Mouse (Mus musculus): Measurements from ENCODE around the gene Mcfd2. TPM values are rescaled to one million over a fixed set of nuclear protein-coding genes. Genes with fewer than 3 reads are reported as not detected.

Gene Mcfd2
- polyA plus RNA-seq, 1 experiment from 2014 or later: 65.6 TPM

- no peaks in the 10 kb centered on the region for H3K27me3 ChIP-seq (ENCODE audit: control insufficient read depth, insufficient read depth, low read length)
Observed at GRCm38 (mm10) chr17:87235019-87235418, 30.7 kb downstream of the Mcfd2 start.

DNA sequence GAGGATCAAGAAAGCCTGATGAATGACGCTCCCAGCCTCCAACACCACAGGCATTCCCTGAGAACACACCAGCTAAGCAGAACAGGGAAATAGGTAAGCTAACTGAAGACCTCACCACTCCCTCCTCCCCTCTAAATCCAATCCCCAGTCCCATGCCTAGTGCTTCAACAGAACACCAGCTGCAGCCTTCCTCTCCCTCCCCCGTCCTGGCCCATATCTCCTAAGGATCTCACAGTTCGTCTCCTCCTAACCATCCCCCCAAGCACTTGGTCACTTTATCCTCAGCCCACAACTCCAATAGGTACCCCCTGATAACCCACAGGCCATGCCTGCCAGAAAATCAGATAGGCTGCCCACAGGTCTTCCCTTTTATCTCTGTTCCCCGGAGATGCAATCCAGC is 37.9 kb downstream of the Mcfd2 start:
- no peak for DNase-seq (ENCODE audit: low spot score)
- no peak overlapping the region for H3K4me3 ChIP-seq (ENCODE audit: low read depth, low read length)
- H3K27me3 ChIP-seq (ENCODE audit: control insufficient read depth, insufficient read depth, low read length): no peaks in the 10 kb centered on the region
- no peaks in the 10 kb centered on the region for H3K4me1 ChIP-seq (replicated peaks; ENCODE audit: control insufficient read depth, insufficient read depth, low read length)
- H3K27ac ChIP-seq (ENCODE audit: low read depth, low read length): no peak overlapping the region
- 85% methylated on average over 4 of the region's 4 CpGs for WGBS
- no peak overlapping the region for H3K9ac ChIP-seq (ENCODE audit: low read length)
- H3K36me3 ChIP-seq (ENCODE audit: control insufficient read depth, insufficient read depth, low read length): no peaks in the 10 kb centered on the region
- no peak for ATAC-seq (replicated peaks; ENCODE audit: low FRiP score)
- H3K4me2 ChIP-seq (ENCODE audit: low read depth, low read length, severe bottlenecking): no peak overlapping the region
- H3K9me3 ChIP-seq (ENCODE audit: control insufficient read depth, low read length): no peaks in the 10 kb centered on the region

More at GRCm38 (mm10) chr17:87235019-87235418, 30.7 kb downstream of the Mcfd2 start:
- Histone ChIP-seq H3K4me2 (ENCODE audit: low read depth, low read length, severe bottlenecking) (no peak overlapping the region), H3K4me1 (replicated peaks; ENCODE audit: control insufficient read depth, insufficient read depth, low read length) (no peaks in the 10 kb centered on the region; the same call in 1 of the 2 replicates), H3K4me3 (ENCODE audit: low read depth, low read length) (no peak overlapping the region), H3K36me3 (ENCODE audit: control insufficient read depth, insufficient read depth, low read length) (no peaks in the 10 kb centered on the region), H3K9me3 (ENCODE audit: control insufficient read depth, low read length) (no peaks in the 10 kb centered on the region), H3K27ac (ENCODE audit: low read depth, low read length) (no peak overlapping the region), H3K9ac (ENCODE audit: low read length) (no peak overlapping the region)
- DNase-seq (ENCODE audit: low spot score) (no peak), ATAC-seq (replicated peaks; ENCODE audit: low FRiP score) (no peak)
- 90% methylated on average over 6 of the region's 6 CpGs for WGBS

- H3K27ac ChIP-seq (ENCODE audit: low read depth, low read length): no peak overlapping the region
- no peak overlapping the region for H3K4me3 ChIP-seq (ENCODE audit: low read depth, low read length)
- H3K36me3 ChIP-seq (ENCODE audit: control insufficient read depth, insufficient read depth, low read length): no peaks in the 10 kb centered on the region
- no peaks in the 10 kb centered on the region for H3K27me3 ChIP-seq (ENCODE audit: control insufficient read depth, insufficient read depth, low read length)
- WGBS: 72% methylated on average over 10 of the region's 10 CpGs
- no peak overlapping the region for H3K9ac ChIP-seq (ENCODE audit: low read length)
- no peaks in the 10 kb centered on the region for H3K9me3 ChIP-seq (ENCODE audit: control insufficient read depth, low read length)
- no peak for ATAC-seq (replicated peaks; ENCODE audit: low FRiP score)
- no peak overlapping the region for H3K4me2 ChIP-seq (ENCODE audit: low read depth, low read length, severe bottlenecking)
- no peaks in the 10 kb centered on the region for H3K4me1 ChIP-seq (replicated peaks; ENCODE audit: control insufficient read depth, insufficient read depth, low read length)
- no peak for DNase-seq (ENCODE audit: low spot score)
Observed at GRCm38 (mm10) chr17:87226079-87226640, 39.6 kb downstream of the Mcfd2 start.

DNA sequence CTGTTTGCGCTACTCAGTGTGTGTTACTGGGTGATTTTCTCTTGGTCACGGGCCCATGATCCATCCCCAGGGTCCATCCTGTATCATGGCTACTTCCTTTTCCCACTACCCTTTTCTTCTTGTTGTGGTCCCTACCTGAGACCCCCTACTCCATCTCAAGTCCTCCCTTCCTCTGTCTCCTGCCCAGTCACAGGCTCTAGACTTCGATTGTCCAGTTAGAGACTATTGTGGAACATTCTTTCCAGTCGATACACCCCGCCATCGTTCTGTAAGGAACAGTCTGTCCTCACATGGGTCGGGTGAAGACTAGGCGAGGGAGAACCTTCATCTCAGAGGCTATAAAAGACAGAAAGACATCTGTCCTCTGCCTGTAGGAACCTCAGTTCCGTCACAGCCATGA is 40.4 kb downstream of the Mcfd2 start:
- no peak overlapping the region for H3K4me2 ChIP-seq (ENCODE audit: low read depth, low read length, severe bottlenecking)
- no peak overlapping the region for H3K4me3 ChIP-seq (ENCODE audit: low read depth, low read length)
- no peaks in the 10 kb centered on the region for H3K9me3 ChIP-seq (ENCODE audit: control insufficient read depth, low read length)
- no peak overlapping the region for H3K27ac ChIP-seq (ENCODE audit: low read depth, low read length)
- H3K4me1 ChIP-seq (replicated peaks; ENCODE audit: control insufficient read depth, insufficient read depth, low read length): no peaks in the 10 kb centered on the region
- H3K9ac ChIP-seq (ENCODE audit: low read length): no peak overlapping the region
- no peak for ATAC-seq (replicated peaks; ENCODE audit: low FRiP score)
- DNase-seq (ENCODE audit: low spot score): no peak
- H3K27me3 ChIP-seq (ENCODE audit: control insufficient read depth, insufficient read depth, low read length): no peaks in the 10 kb centered on the region
- no peaks in the 10 kb centered on the region for H3K36me3 ChIP-seq (ENCODE audit: control insufficient read depth, insufficient read depth, low read length)
- whole genome bisulfite sequencing: 91% methylated on average over 9 of the region's 9 CpGs

DNA sequence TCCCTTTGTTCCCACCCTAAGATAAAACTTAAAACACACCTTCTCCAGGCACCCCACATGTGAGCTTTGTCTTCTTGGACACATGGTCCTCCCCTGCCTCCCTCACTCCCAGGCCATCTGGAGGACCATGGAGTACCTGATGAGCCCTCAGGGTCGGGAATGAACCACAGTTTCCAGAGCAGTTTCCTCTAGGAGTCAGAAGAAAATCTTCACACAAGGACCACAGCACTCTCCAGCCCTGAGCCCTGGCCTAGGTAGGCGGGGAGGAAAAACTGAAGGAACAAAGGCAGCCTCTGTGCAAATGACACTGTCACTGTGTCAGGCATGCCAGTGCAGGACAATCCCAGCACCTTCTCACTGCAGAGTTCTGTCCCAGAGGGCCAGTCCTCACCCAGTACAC is 41.3 kb downstream of the Mcfd2 start:
- Histone ChIP-seq H3K4me3 (ENCODE audit: low read depth, low read length) (no peak overlapping the region), H3K36me3 (ENCODE audit: control insufficient read depth, insufficient read depth, low read length) (no peaks in the 10 kb centered on the region), H3K4me1 (replicated peaks; ENCODE audit: control insufficient read depth, insufficient read depth, low read length) (no peaks in the 10 kb centered on the region), H3K27me3 (ENCODE audit: control insufficient read depth, insufficient read depth, low read length) (no peaks in the 10 kb centered on the region), H3K9ac (ENCODE audit: low read length) (no peak overlapping the region), H3K27ac (ENCODE audit: low read depth, low read length) (no peak overlapping the region), H3K9me3 (ENCODE audit: control insufficient read depth, low read length) (no peaks in the 10 kb centered on the region), H3K4me2 (ENCODE audit: low read depth, low read length, severe bottlenecking) (no peak overlapping the region)
- no peak for ATAC-seq (replicated peaks; ENCODE audit: low FRiP score)
- no peak for DNase-seq (ENCODE audit: low spot score)
- WGBS: 42% methylated on average over 2 of the region's 2 CpGs

DNA sequence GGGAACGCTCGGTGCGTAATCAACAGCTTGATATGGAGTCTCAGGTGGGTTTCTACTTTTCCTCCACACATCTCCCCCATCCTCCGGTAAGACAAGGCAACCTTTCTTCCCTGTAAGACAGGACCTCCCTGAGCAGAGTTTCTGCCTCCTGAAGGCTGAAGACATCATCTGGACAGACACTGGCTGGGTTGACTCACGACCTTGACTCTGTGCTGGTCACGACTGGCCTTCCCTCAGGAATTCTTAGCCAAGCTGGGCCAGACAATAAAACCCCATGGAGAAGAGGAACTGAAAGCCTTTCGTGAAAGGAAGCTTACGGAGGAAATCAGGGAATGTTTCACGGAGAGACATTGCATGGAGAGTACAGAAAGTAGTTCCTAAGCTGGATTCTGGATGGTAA is 46.3 kb downstream of the Mcfd2 start:
- DNase-seq (ENCODE audit: low spot score): no peak
- Histone ChIP-seq H3K4me2 (ENCODE audit: low read depth, low read length, severe bottlenecking) (no peak overlapping the region), H3K36me3 (ENCODE audit: control insufficient read depth, insufficient read depth, low read length) (no peaks in the 10 kb centered on the region), H3K27ac (ENCODE audit: low read depth, low read length) (no peak overlapping the region), H3K4me1 (replicated peaks; ENCODE audit: control insufficient read depth, insufficient read depth, low read length) (no peaks in the 10 kb centered on the region), H3K9ac (ENCODE audit: low read length) (no peak overlapping the region), H3K27me3 (ENCODE audit: control insufficient read depth, insufficient read depth, low read length) (no peaks in the 10 kb centered on the region), H3K4me3 (ENCODE audit: low read depth, low read length) (no peak overlapping the region), H3K9me3 (ENCODE audit: control insufficient read depth, low read length) (no peaks in the 10 kb centered on the region)
- WGBS: 83% methylated on average over 9 of the region's 9 CpGs
- ATAC-seq (replicated peaks; ENCODE audit: low FRiP score): no peak

DNA sequence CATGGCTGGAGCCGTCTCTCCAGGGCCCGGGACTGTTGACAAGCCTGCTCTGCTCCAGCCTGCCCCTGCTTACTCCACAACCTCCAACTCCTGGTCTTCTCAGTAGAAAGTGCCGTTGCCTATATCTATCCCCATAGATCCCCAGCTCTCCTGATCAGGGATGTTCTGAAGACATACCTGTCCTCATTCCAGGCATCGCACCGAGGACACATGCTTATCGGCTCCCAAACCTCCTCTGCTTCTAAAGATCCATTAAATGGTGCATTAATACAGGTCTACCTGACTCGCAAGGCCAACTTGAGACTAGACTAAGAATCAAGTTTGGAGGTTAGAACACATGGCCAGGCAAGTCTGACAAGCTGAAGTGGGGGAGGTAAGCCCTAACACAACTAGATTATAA is 51.2 kb downstream of the Mcfd2 start:
- no peak overlapping the region for H3K4me2 ChIP-seq (ENCODE audit: low read depth, low read length, severe bottlenecking)
- ATAC-seq (replicated peaks; ENCODE audit: low FRiP score): no peak
- H3K9me3 ChIP-seq (ENCODE audit: control insufficient read depth, low read length): no peaks in the 10 kb centered on the region
- no peaks in the 10 kb centered on the region for H3K27me3 ChIP-seq (ENCODE audit: control insufficient read depth, insufficient read depth, low read length)
- no peaks in the 10 kb centered on the region for H3K4me1 ChIP-seq (replicated peaks; ENCODE audit: control insufficient read depth, insufficient read depth, low read length)
- WGBS: 94% methylated on average over 7 of the region's 7 CpGs
- no peaks in the 10 kb centered on the region for H3K36me3 ChIP-seq (ENCODE audit: control insufficient read depth, insufficient read depth, low read length)
- H3K9ac ChIP-seq (ENCODE audit: low read length): no peak overlapping the region
- no peak overlapping the region for H3K27ac ChIP-seq (ENCODE audit: low read depth, low read length)
- no peak overlapping the region for H3K4me3 ChIP-seq (ENCODE audit: low read depth, low read length)
- DNase-seq (ENCODE audit: low spot score): no peak

GRCm38 (mm10) chr17:87210525-87210924 is 55.2 kb downstream of the Mcfd2 start:
- no peak for DNase-seq (ENCODE audit: low spot score)
- 84% methylated on average over 2 of the region's 2 CpGs for WGBS
- H3K9ac ChIP-seq (ENCODE audit: low read length): no peak overlapping the region
- no peak overlapping the region for H3K27ac ChIP-seq (ENCODE audit: low read depth, low read length)
- H3K27me3 ChIP-seq (ENCODE audit: control insufficient read depth, insufficient read depth, low read length): no peaks in the 10 kb centered on the region
- no peak overlapping the region for H3K4me2 ChIP-seq (ENCODE audit: low read depth, low read length, severe bottlenecking)
- no peak overlapping the region for H3K4me3 ChIP-seq (ENCODE audit: low read depth, low read length)
- no peak for ATAC-seq (replicated peaks; ENCODE audit: low FRiP score)
- H3K36me3 ChIP-seq (ENCODE audit: control insufficient read depth, insufficient read depth, low read length): no peaks in the 10 kb centered on the region
- H3K9me3 ChIP-seq (ENCODE audit: control insufficient read depth, low read length): no peaks in the 10 kb centered on the region
- no peaks in the 10 kb centered on the region for H3K4me1 ChIP-seq (replicated peaks; ENCODE audit: control insufficient read depth, insufficient read depth, low read length)

- no peak for DNase-seq (ENCODE audit: low spot score)
- ATAC-seq (replicated peaks; ENCODE audit: low FRiP score): no peak
- Histone ChIP-seq H3K4me3 (ENCODE audit: low read depth, low read length) (no peak overlapping the region), H3K27me3 (ENCODE audit: control insufficient read depth, insufficient read depth, low read length) (no peaks in the 10 kb centered on the region), H3K4me1 (replicated peaks; ENCODE audit: control insufficient read depth, insufficient read depth, low read length) (no peaks in the 10 kb centered on the region; the same call in 1 of the 2 replicates), H3K27ac (ENCODE audit: low read depth, low read length) (no peak overlapping the region), H3K4me2 (ENCODE audit: low read depth, low read length, severe bottlenecking) (no peak overlapping the region), H3K9me3 (ENCODE audit: control insufficient read depth, low read length) (no peaks in the 10 kb centered on the region), H3K9ac (ENCODE audit: low read length) (no peak overlapping the region), H3K36me3 (ENCODE audit: control insufficient read depth, insufficient read depth, low read length) (no peaks in the 10 kb centered on the region)
- WGBS: 92% methylated on average over 2 of the region's 2 CpGs
Observed at GRCm38 (mm10) chr17:87206885-87207284, 58.9 kb downstream of the Mcfd2 start.
